Mouse (Mus musculus) frontal cortex, postnatal 14 days (tissue): ENCODE data around the gene Hdhd3.
A peak's percentile ranks its signal among the peaks of the same experiment; 100 is the strongest.

ENCODE experiments used
- DNase-seq, 2 experiments: peaks; one replicate each; pipeline ENCODE4 v3.0.0; 2022; ENCODE audit warnings: low spot score in 2 of 2

Hdhd3 gene

GRCm38 (mm10) chr4:62477542-62478244, 25.6 kb downstream of the Hdhd3 start:
- no peak for DNase-seq

GRCm38 (mm10) chr4:62475793-62476192, 27.5 kb downstream of the Hdhd3 start:
- DNase-seq, result no peak

GRCm38 (mm10) chr4:62475131-62475530, 28.1 kb downstream of the Hdhd3 start:
- DNase-seq, result no peak

- DNase-seq, result no peak
Measured at GRCm38 (mm10) chr4:62472071-62472470, 31.2 kb downstream of the Hdhd3 start.

GRCm38 (mm10) chr4:62470598-62471051, 32.6 kb downstream of the Hdhd3 start, which contains the start of gene Wdr31:
Wdr31 (minus strand) TSS chr4:62470896.
- peak; percentile 59 to 79 for DNase-seq

GRCm38 (mm10) chr4:62468158-62468557, 35.1 kb downstream of the Hdhd3 start:
- DNase-seq, result no peak

- no peak for DNase-seq
Measured at GRCm38 (mm10) chr4:62463124-62463523, 40.1 kb downstream of the Hdhd3 start.

- DNase-seq, result no peak
Measured at GRCm38 (mm10) chr4:62460348-62460747, 42.9 kb downstream of the Hdhd3 start.

- DNase-seq, result peak; percentile 20 to 26
Measured at GRCm38 (mm10) chr4:62459081-62459480, 44.2 kb downstream of the Hdhd3 start.

- peak in 1 of 2 experiments; percentile 29 for DNase-seq
Measured at GRCm38 (mm10) chr4:62454995-62455394, 48.3 kb downstream of the Hdhd3 start.
